Mouse (Mus musculus): ENCODE measurements around the gene Lingo3.
A peak's percentile ranks its signal among the peaks of the same experiment; 100 is the strongest.

Lingo3 gene

DNA sequence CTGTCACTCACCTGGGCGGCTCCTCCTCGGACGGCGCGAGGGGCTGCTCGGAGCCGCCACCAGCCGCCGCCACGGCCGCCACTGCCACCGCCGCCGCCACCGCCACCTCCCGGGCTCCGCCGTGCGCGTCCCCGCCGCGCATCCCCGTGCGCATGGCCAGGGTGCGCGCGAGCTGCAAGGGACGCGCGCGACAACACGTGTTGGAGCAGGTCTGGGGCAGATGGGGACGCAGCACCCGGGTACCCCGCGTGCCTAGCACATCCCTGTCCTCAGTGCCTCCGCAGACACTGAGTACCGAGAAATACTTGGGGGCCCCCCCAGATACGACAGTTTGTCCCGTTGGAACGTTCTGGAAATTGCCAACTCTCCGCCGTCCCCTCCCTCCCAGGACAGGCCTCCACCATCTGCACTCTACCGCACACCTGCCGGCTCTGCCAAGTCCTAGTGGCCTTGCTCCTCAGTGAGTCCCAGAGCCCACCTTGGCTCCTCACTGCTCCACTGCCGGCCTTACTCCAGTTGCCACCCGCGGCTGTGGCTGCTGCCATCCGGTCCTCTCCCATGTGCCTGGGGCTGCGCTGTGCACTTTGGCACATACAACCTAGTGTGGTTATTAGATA lies at the start of gene Lingo3:
TSS of gene Lingo3 (minus strand) at position 109 of the 617 bp plus-strand sequence.
- DNase-seq (ENCODE audit: low read depth, low spot score), result no peak

DNA sequence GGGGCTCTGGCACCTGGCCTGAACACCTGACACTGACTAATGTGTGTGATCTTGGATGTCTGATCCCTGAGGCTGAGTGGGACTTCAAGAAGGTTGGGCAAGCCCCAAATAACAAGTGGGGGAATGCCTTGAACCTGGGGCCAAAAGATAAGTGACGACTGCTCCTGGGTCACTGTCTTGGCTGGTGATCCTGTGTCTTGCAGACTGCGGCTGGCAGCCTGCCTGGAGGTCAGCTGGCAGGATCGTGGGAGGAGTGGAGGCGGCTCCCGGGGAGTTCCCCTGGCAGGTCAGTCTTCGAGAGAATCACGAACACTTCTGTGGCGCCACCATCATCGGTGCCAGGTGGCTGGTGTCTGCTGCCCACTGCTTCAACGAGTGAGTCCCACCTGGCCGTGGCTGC lies 43.3 kb upstream of the Lingo3 start:
- no peak for DNase-seq (ENCODE audit: low read depth, low spot score)

GRCm38 (mm10) chr10:80881301-80881700 lies 37.5 kb upstream of the Lingo3 start:
- DNase-seq (ENCODE audit: low read depth, low spot score), result peak; percentile 80

DNA sequence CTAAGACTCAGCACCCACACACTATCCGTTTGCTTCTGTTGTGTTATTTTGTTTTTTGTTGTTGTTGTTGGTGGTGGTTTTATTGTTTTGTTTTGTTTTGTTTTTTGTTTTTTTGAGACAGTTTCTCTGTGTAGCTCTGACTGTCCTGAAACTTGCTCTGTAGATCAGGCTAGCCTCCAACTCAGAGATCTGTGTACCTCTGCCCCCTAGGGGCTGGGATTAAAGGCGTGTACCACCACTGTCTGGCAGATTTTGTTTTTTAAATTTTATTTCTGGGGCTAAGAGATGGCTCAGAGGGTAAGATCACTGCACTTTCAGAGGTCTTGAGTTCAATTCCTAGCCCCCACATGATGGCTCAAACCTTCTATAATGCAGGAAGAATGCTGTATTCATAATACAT lies 37.1 kb upstream of the Lingo3 start:
- DNase-seq (ENCODE audit: low read depth, low spot score), result peak; percentile 40

DNA sequence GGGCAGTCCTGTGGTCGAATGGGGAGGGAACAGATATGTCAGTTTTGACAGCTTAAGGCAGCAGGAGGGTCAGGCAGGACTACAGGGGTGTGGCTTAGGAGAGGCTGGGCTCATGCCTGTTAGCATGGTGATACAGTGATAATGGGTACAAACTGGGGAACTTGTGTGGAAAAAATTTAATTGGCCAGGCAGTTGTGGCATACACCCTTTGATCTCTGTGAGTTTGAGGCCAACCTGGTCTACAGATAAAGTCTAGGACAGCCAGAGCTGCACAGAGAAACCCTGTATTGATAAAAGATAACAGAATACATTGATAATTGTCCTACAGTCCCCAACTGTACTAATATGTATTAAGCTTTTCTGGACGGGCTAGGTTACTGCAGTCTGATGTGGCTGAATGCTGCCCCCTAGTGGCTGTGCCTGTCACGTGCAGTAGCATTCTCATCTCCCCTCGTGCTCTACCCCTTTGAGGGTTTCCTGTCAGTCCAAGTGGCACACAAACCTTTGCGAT lies 36.3 kb upstream of the Lingo3 start:
- DNase-seq (ENCODE audit: low read depth, low spot score), result peak; percentile 69

GRCm38 (mm10) chr10:80876594-80876993 lies 32.8 kb upstream of the Lingo3 start:
- no peak for DNase-seq (ENCODE audit: low read depth, low spot score)

GRCm38 (mm10) chr10:80876028-80876427 lies 32.2 kb upstream of the Lingo3 start:
- peak; percentile 70 for DNase-seq (ENCODE audit: low read depth, low spot score)

GRCm38 (mm10) chr10:80874035-80874434 lies 30.2 kb upstream of the Lingo3 start:
- no peak for DNase-seq (ENCODE audit: low read depth, low spot score)

- no peak for DNase-seq (ENCODE audit: low read depth, low spot score)
Measured at GRCm38 (mm10) chr10:80871581-80871980, 27.7 kb upstream of the Lingo3 start, which contains the start of gene Tmprss9. Tmprss9 (plus strand) TSS chr10:80871848.

GRCm38 (mm10) chr10:80870993-80871392 lies 27.2 kb upstream of the Lingo3 start:
- no peak for DNase-seq (ENCODE audit: low read depth, low spot score)

GRCm38 (mm10) chr10:80864446-80864845 lies 20.6 kb upstream of the Lingo3 start:
- DNase-seq (ENCODE audit: low read depth, low spot score), result no peak

- DNase-seq (ENCODE audit: low read depth, low spot score), result no peak
Measured at GRCm38 (mm10) chr10:80862305-80862704, 18.5 kb upstream of the Lingo3 start.

GRCm38 (mm10) chr10:80858350-80858935 lies 14.6 kb upstream of the Lingo3 start:
- no peak for DNase-seq (ENCODE audit: low read depth, low spot score)

- DNase-seq (ENCODE audit: low read depth, low spot score), result no peak
Measured at GRCm38 (mm10) chr10:80857848-80858247, 14.0 kb upstream of the Lingo3 start.

GRCm38 (mm10) chr10:80857386-80857785 lies 13.5 kb upstream of the Lingo3 start:
- no peak for DNase-seq (ENCODE audit: low read depth, low spot score)

GRCm38 (mm10) chr10:80856908-80857307 lies 13.1 kb upstream of the Lingo3 start:
- DNase-seq (ENCODE audit: low read depth, low spot score), result no peak

GRCm38 (mm10) chr10:80856267-80856666 lies 12.4 kb upstream of the Lingo3 start:
- DNase-seq (ENCODE audit: low read depth, low spot score), result no peak

GRCm38 (mm10) chr10:80855749-80856073 lies 11.9 kb upstream of the Lingo3 start:
- DNase-seq (ENCODE audit: low read depth, low spot score), result no peak

DNA sequence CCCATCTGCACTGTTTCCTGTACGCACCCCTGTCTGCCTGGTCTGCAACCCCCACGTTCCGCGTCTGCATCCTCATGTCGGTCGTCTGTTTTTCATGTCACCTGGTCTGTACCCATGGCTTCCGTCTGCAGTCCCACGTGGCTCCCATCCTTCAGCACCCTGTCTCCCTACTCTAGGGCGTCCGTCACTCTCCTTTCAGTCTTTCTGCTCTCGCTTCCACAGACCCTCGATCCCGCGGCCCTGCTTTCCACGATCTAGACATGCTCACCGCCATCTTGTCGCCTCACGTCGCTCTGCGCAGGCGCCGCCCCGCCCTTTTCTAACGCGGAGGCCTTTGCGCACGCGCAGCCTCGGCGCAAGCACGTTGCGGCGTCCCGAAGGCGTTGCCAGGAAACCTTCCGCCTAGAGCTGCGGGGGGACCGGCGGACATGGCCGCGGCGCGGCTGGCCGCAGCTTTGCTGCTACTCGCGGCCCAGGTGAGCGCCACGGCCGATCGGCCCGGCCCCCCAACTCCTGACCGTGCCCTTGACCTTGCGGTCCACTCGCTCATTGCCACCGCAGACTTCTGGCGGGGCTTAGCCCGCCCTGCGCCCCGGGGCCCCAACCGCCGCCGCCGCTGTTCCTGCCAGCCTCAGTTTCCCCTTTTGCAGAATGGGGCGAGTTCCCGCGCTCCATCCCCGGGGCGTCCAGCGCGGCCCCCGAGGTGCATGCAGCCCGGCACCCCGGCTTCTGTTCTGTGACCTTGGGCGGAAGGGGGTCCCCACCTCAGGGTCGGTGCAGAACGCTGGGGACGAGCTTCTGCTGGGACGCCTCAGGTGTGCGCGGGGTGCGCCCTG lies 11.3 kb upstream of the Lingo3 start, which contains the start of the genes Lsm7 and Sppl2b:
TSS of gene Lsm7 (minus strand) at position 297 of the 836 bp plus-strand sequence.
TSS of gene Sppl2b (plus strand) at position 363 of the 836 bp plus-strand sequence.
- DNase-seq (ENCODE audit: low read depth, low spot score), result peak; percentile 96

- DNase-seq (ENCODE audit: low read depth, low spot score), result peak; percentile 88
Measured at GRCm38 (mm10) chr10:80848571-80848970, 4.7 kb upstream of the Lingo3 start.

DNA sequence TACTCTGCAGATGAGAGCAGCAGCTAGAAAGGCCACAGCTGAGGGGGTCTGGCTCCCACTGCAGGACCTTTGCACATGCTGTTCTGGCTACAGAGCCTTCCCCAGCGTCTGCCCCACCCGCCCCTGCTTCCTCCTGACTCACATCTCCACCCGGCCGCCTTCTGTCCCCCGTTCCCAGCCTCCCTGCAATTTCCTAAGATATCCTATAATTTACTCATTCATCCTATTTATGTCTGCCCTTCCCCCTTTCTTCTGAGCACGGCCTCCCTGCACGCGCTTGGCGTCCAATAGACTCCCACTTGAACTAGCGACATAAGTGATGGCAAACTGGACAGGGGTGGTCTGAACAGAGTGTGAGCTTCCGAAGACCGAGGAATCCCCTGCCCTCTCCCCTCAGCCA lies 1.9 kb upstream of the Lingo3 start:
- no peak for DNase-seq (ENCODE audit: low read depth, low spot score)

DNA sequence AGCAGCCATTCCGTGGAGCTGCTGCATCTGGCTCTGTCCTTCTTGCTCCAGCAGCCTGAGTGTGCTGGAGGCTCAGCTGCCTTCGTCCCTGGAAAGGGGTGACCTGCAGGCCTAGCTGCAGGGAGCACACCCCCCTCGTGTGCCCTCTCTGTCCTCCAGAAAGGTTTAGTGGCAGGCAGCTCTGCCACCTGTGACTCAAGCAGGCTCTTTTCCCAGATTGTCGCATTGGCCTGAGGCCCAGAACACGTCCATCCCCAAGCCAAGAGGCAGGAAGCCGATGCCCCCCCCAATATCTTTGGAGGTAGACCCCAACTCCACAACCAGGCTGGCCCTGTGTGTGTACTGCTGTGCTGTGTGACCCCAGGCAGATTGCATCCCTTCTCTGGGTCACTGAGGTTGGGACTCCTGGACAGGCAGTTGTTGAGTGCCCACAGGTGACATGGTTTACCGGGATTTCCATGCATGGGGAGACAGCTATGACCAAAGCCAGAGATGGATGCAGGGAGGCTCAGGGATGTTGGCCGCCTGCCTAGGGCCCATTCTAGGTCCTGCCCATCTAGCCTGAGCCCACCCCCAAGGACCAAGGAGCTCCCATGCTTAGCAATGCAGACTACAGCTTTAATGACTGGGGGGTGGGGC lies 1.3 kb upstream of the Lingo3 start:
- DNase-seq (ENCODE audit: low read depth, low spot score), result no peak
